Mouse (Mus musculus): ENCODE data around the gene Dchs1.
A peak's percentile ranks its signal among the peaks of the same experiment; 100 is the strongest.
"Not testable (repeated sequence)": the region's sequence is repeated elsewhere in the genome, so short reads cannot be mapped to it uniquely, and the experiment has no call there.

GRCm38 (mm10) chr7:105742539-105743215 lies 44.8 kb downstream of the Dchs1 start:
- TF ChIP-seq TBP (IDR thresholded peaks at IDR 0.05; ENCODE audit: low read depth, low read length); CTCF (IDR thresholded peaks at IDR 0.05 in 2 of 3, conservative IDR thresholded peaks at IDR 0.05 in 1 of 3; ENCODE audit: control insufficient read depth in 1 of 3, insufficient read depth in 1 of 3, low read depth in 2 of 3, low read length in 3 of 3, poor library complexity in 1 of 3, severe bottlenecking in 1 of 3); RCOR1 (IDR thresholded peaks at IDR 0.05; ENCODE audit: low read depth, low read length); ZKSCAN1 (IDR thresholded peaks at IDR 0.05; ENCODE audit: low read depth, low read length); TCF12 (IDR thresholded peaks at IDR 0.05; ENCODE audit: low read depth, low read length); UBTF (IDR thresholded peaks at IDR 0.05; ENCODE audit: borderline replicate concordance, insufficient read depth, low read depth, low read length); POLR2A (IDR thresholded peaks at IDR 0.05; ENCODE audit: control insufficient read depth in 1 of 2, insufficient read depth in 1 of 2, low read depth in 1 of 2, low read length in 2 of 2, poor library complexity in 1 of 2); MEF2A (IDR thresholded peaks at IDR 0.05; ENCODE audit: extremely low read depth, insufficient replicate concordance, low read depth, low read length, poor library complexity, severe bottlenecking); CHD2 (IDR thresholded peaks at IDR 0.05; ENCODE audit: low read length); EP300 (IDR thresholded peaks at IDR 0.05; ENCODE audit: low read depth in 1 of 2, low read length in 2 of 2); GATA1 (IDR thresholded peaks at IDR 0.05; ENCODE audit: low read depth, low read length); HCFC1 (IDR thresholded peaks at IDR 0.05; ENCODE audit: low read depth, low read length); SIN3A (IDR thresholded peaks at IDR 0.05; ENCODE audit: low read length): not testable (repeated sequence)
- TF ChIP-seq ZMIZ1 (IDR thresholded peaks at IDR 0.05; ENCODE audit: low read depth, low read length): peak; percentile 50; the same call in 1 of the 2 replicates
